Mouse (Mus musculus) adrenal gland, adult 8-10 months (tissue): ENCODE results near the gene Tef. TPM values are rescaled to one million over a fixed set of nuclear protein-coding genes. Genes with fewer than 3 reads are reported as not detected.

Experiments used
- DNase-seq: peaks from one replicate; pipeline ENCODE4 v3.0.0; 2022
- total RNA-seq, 4 experiments: library from RNA; stranded (reverse); gene quantifications; 2 replicates each; pipeline ENCODE4 v1.2.4; 2022

The Tef gene
- total RNA-seq = 100 to 1,000 TPM in 3 of 4 experiments, 10 to 100 TPM in 1; 93.1 to 190 (median 160) TPM

GRCm38 (mm10) chr15:81802001-81802890, at the start of gene Tef:
Gene Tef (plus strand): TSS chr15:81802421.
- peak; percentile 99 for DNase-seq

- no peak for DNase-seq
Observed at GRCm38 (mm10) chr15:81753669-81754068, 48.6 kb upstream of the Tef start.

GRCm38 (mm10) chr15:81758701-81759100, 43.5 kb upstream of the Tef start:
- peak; percentile 42 for DNase-seq

GRCm38 (mm10) chr15:81759542-81759941, 42.7 kb upstream of the Tef start:
- no peak for DNase-seq

- DNase-seq = no peak
Observed at GRCm38 (mm10) chr15:81760361-81761079, 41.7 kb upstream of the Tef start.

GRCm38 (mm10) chr15:81761381-81761780, 40.8 kb upstream of the Tef start:
- DNase-seq = no peak

GRCm38 (mm10) chr15:81761959-81762358, 40.3 kb upstream of the Tef start:
- no peak for DNase-seq

- DNase-seq = no peak
Observed at GRCm38 (mm10) chr15:81764573-81764972, 37.6 kb upstream of the Tef start.

- no peak for DNase-seq
Observed at GRCm38 (mm10) chr15:81765651-81766050, 36.6 kb upstream of the Tef start.

- peak; percentile 53 for DNase-seq
Observed at GRCm38 (mm10) chr15:81766439-81766838, 35.8 kb upstream of the Tef start.

GRCm38 (mm10) chr15:81769037-81769436, 33.2 kb upstream of the Tef start:
- no peak for DNase-seq

- DNase-seq = no peak
Observed at GRCm38 (mm10) chr15:81772431-81773120, 29.6 kb upstream of the Tef start.

GRCm38 (mm10) chr15:81774505-81775171, 27.6 kb upstream of the Tef start:
- DNase-seq = peak; percentile 87

GRCm38 (mm10) chr15:81776631-81777422, 25.4 kb upstream of the Tef start:
- no peak for DNase-seq

- DNase-seq = no peak
Observed at GRCm38 (mm10) chr15:81781816-81782215, 20.4 kb upstream of the Tef start.

- DNase-seq = no peak
Observed at GRCm38 (mm10) chr15:81784762-81785161, 17.5 kb upstream of the Tef start.

- DNase-seq = no peak
Observed at GRCm38 (mm10) chr15:81785701-81786100, 16.5 kb upstream of the Tef start.

- no peak for DNase-seq
Observed at GRCm38 (mm10) chr15:81787525-81787924, 14.7 kb upstream of the Tef start.

- DNase-seq = no peak
Observed at GRCm38 (mm10) chr15:81792444-81792843, 9.8 kb upstream of the Tef start.

- DNase-seq = no peak
Observed at GRCm38 (mm10) chr15:81796228-81796627, 6.0 kb upstream of the Tef start.

- DNase-seq = no peak
Observed at GRCm38 (mm10) chr15:81797861-81798260, 4.4 kb upstream of the Tef start.

- no peak for DNase-seq
Observed at GRCm38 (mm10) chr15:81798421-81798820, 3.8 kb upstream of the Tef start.
